Mouse (Mus musculus) megakaryocyte-erythroid progenitor cell, adult 5-6 weeks (primary cell): ENCODE data around the gene Snupn. TPM values are rescaled to one million over a fixed set of nuclear protein-coding genes. Genes with fewer than 3 reads are reported as not detected.
A peak's percentile ranks its signal among the peaks of the same experiment; 100 is the strongest.
"Not testable (repeated sequence)": the region's sequence is repeated elsewhere in the genome, so short reads cannot be mapped to it uniquely, and the experiment has no call there.

Experiments
- ATAC-seq: replicated peaks from 2 replicates; pipeline ENCODE4 v1.8.0; 2016; ENCODE audit warnings: mild to moderate bottlenecking, inconsistent platforms; ENCODE audit not compliant: severe bottlenecking, poor library complexity, low FRiP score, low TSS enrichment
- total RNA-seq, 2 experiments: library from RNA; stranded (forward) in 1 of 2; stranded (reverse) in 1 of 2; fragments of 200-1000, 215-1000 nt in 1 of 2; fragments of >200 nt in 1 of 2; fragmentation: Nextera tagmentation in 1 of 2; gene quantifications; 2 replicates each; pipeline ENCODE4 v1.2.3; 2014 to 2017

Gene Snupn
- 20.2 and 20.5 TPM in 2 replicates for total RNA-seq (2014; fragmentation: Nextera tagmentation)
- 10.3 and 15.5 TPM in 2 replicates for total RNA-seq (2017)

GRCm38 (mm10) chr9:56950414-56951400 lies at the start of gene Snupn:
TSS of gene Snupn (plus strand) at chr9:56950878.
- ATAC-seq, result peak; percentile 100

- no peak for ATAC-seq
These were observed 49.5 kb upstream of the Snupn start for GRCm38 (mm10) chr9:56901187-56901586.

DNA sequence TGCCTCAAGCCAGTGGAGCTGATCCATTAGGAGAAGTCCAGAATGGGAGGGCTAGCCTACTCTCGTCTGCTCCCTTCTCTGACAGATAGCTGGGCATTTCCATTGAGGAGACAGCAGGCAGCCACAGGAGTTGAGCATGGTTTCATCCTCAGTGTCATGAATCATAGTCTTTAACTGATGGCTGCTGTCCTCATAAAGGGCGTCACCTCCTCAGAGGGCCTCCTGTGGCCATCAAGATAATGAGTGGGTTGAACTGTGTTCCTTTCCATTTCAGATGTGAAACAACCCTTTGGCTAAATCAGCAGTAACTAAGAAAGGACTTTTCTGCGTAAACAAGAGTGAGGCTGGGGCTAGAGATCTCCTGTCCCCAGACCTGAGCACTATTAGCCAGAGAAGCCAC lies 47.0 kb upstream of the Snupn start:
- ATAC-seq, result peak; percentile 43; the same call in 1 of the 2 replicates

DNA sequence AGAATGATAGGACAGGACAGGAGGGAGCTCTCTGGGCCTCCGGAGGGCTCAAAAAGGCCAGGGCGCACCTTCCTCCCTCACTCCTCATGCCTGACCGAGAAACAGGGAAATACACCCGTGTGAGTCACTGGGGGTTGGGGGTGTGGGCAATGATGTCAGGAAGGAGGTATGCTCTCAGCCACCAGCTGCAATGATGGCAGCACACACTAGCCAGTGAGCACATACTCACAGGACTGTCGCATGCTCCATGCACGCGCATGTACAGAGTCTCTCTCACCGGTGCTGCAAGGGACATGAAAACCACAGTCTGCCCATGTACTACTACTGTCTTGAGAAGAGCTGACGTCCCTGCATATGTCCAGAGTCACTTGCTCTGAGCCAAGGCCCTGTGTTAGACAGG lies 43.1 kb upstream of the Snupn start:
- no peak for ATAC-seq

GRCm38 (mm10) chr9:56909991-56910390 lies 40.7 kb upstream of the Snupn start:
- ATAC-seq, result not testable (repeated sequence)

GRCm38 (mm10) chr9:56911017-56911416 lies 39.7 kb upstream of the Snupn start:
- ATAC-seq, result no peak

- ATAC-seq, result no peak
These were observed 36.7 kb upstream of the Snupn start for GRCm38 (mm10) chr9:56913991-56914390.

DNA sequence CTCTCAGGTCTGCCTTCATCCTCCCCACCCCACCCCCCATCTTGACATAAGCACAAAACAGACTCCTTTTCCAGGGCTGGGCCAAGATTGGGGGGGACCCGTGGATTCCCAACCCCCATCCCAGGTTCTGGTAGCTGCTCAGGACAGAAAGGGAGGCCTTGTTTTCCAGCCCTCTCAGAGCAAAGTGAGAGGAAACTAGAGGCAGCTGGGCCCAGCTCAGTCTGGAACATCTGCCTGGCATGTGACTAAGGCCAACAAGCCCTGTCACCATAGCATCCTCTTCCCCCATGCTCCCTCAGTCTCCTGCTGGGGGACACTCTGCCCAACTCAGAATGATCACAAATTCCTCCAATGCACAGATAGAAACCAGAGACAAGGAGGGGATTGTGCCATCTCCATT lies 35.6 kb upstream of the Snupn start:
- no peak for ATAC-seq

DNA sequence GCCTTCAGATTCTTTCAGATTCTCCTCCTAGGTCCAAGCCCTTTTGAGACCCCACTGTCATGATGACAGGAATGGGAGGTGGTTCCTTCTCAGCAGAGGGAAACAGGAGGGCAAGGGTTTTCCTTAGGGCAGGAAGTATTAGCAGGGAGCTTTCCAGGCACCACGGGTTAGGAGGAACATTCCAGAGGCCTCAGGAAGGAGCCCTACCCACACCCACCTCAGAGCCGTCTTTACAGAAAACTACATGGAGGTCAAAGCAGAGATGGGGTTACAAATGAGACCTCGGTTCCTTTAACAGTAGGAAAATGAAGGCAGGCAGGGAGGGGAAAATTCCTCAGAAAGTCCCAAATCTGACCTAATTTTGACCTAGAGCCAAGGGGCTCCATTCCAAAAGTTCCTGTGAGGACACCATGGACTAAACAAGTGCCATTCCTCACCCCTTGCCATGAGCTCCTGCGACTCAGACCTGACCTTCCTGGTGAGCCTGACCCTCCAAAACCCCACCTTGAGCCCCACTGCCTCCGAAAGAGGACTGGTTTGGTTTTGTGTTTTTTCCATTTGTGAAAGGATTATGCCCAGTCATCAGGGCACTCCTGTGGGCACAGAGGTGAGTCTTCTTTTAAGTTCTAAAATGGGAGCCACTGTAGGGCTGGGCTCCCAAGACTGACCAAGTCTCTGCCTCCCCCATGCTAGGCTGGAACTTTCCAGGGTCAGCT lies 34.8 kb upstream of the Snupn start:
- ATAC-seq, result no peak

- ATAC-seq, result no peak
These were observed 33.5 kb upstream of the Snupn start for GRCm38 (mm10) chr9:56917131-56917530.

- no peak for ATAC-seq
These were observed 32.2 kb upstream of the Snupn start for GRCm38 (mm10) chr9:56918466-56918865.

GRCm38 (mm10) chr9:56922746-56923145 lies 27.9 kb upstream of the Snupn start:
- ATAC-seq, result no peak

DNA sequence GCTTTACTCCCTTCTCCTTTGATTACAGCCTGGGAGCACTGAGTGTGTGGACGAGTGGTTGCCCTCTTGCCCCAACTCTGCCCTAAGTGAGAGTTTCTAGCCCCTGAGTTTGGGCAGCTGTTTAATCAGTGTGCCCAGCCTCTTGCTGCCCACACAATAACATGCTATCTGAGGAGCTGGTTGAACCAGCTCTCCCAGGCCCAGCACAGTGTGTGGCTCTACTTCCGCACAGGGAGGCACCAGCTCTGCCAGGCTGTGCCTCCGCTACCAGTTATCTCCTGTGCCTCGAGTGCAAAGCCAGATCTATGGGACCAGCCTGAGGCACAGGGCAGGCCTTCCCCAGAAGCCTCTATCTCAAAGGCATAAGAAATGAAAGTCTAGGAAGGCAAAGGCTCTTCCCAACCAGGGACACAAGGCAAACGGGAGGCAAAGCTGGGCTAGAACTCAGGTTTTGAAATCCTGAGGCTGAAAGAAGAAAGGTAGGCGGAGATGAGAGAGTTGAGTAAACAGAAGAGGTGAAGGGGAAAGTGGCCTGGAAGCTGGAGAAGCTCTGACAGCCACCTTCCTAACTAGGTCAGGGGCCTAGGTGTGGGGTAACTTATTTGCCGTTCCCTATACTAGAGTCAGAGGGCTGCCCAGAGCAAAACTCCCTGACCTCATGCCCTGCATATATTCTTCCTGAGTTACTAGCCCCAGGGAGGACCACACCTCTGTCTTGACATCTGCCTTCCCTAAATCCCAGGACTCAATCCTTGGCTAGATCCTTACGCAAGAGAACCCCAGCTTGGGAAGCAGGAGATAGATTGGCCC lies 26.6 kb upstream of the Snupn start:
- ATAC-seq, result peak; percentile 44

GRCm38 (mm10) chr9:56924651-56925027 lies 26.0 kb upstream of the Snupn start:
- no peak; the same call in 1 of the 2 replicates for ATAC-seq

DNA sequence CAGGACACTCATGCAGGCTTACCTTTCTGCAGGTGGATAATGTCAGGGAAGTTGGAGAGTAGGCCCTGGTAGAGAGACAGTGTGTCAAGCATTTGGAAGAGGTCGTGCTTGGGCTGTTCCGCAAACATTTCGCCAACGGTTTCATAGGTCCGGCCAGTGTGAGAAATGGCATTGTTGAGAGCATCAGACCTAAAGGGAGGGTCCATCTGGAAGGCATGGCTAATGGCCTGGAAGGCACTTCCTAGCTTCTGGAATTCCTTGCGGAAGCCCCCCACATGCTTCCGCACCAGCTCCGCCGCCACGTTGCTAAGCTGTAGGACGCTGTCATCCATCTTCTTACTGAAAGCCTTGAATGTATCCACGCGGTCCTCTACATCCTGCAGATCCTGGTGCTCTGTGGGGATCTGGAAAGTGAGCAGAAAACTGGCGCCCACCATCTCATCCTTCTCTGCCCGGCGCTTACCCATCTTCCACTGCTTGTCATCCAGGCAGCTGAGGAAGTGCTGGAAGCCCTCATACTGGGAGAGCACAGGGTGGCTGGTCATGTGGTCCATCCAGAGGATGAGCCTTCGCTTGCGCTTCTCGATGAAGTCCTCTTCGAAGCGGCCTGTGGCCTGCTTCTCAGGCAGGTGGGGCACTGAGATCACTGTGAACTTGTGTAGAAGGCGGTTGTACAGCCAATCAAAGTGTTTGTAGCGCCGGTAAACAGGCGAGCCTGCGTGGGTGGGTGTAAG lies 25.2 kb upstream of the Snupn start:
- no peak for ATAC-seq

- no peak for ATAC-seq
These were observed 24.7 kb upstream of the Snupn start for GRCm38 (mm10) chr9:56926025-56926360.

DNA sequence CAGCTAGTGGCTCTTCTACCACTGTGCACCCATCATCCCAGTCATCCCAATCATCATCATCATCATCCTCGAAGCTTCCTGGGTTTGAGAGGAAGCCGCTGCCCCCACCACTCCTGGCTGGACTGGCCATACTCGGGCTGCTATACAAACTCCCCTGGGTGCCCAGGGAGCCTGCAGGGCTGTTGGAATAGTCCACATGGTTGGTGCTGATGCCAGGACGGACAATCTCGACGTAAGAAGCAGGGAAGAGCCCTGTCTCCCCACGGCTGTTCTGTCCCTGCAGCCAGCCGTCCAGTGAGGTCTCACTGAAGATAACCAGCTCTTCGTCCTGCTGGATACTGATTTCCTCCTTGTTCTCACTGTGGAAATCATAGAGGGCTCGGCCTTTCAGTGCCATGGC lies 24.3 kb upstream of the Snupn start:
- ATAC-seq, result no peak

DNA sequence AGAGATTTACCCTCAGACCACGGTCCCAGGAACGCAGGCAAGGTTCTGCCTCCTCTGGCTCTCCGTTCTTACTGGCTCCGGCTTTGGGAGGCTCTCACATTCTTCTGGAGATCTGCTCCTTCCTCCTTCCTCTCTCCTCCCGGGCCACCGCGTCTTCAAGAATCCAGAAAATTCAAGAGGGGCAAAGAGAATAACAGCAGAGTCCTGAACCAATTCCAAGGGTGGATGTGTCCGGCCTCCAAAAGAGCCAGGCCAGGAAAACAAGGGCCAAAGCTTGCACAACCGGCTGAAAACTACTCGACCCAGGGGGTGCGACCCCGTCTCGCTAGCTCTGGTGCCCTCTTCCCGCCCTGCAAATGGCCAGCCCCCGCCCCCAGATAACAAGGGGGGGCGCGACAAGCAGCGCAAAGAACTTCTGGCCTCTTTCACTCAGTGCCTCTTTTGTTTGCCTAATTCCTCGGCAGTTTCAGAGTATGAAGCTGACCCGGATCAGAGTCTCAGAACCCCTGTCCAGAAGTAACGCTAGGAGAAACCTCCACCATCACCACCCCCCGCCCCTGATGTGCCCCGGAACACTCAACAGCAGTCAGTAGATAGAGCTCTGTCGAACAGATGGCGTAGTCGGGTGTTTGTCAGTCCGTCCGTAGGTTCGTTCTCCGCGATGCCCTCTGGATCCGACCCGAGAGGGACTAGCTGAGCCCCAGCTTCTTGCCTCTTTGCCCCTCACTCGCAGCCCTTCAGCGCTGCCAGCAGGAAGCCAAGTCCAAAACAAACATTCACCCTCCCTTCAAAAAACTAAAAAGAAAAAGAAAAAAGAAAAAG lies 23.3 kb upstream of the Snupn start:
- peak; percentile 25; the same call in 1 of the 2 replicates for ATAC-seq
